Mouse (Mus musculus): ENCODE results near the gene Spg21. TPM values are rescaled to one million over a fixed set of nuclear protein-coding genes. Genes with fewer than 3 reads are reported as not detected.
A peak's percentile ranks its signal among the peaks of the same experiment; 100 is the strongest.

The Spg21 gene
- polyA plus RNA-seq, 1 experiment from 2014 or later, result 93.6 TPM

DNA sequence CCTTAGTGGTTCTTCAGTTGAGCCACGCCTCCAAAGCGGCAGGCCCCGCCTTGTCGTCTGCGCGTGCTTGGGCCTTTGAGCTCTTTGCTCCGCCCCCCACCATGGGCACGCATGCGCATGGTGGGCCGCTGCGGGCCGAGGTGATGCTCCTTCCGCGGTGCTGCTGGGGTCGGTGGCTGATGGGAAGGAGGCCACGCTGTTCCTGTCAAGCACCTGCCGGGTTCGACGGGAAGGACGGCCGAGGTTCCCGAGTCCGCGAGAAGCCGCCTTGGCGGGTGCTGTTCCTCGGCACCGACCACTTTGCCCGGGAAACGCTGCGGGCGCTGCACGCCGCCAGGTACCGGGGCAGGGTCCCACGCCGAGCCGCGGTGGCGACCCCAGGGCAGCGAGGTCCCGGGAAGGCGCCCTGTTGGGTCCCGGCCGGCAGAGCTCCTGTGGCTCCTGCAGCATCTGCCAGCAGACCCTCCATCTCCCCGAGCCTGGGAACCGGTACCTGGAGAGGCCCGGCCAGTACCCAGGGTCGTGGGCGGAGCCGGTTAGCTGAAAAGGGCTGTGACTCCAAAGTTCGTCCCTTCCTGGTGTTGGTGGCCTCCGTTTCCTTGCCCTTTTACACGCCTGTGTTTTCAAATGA, 25.0 kb upstream of the Spg21 start, which contains the start of gene Mtfmt:
Mtfmt (plus strand) TSS at position 112 of the 631 bp plus-strand sequence.
- Histone ChIP-seq H3K4me1 (peaks cover 11% of the 10 kb centered on the region), H3K9me3 (replicated peaks) (no peaks in the 10 kb centered on the region), H3K27ac (replicated peaks) (peak within 1 kb of the TSS; percentile 88), H3K27me3 (ENCODE audit: low read depth, poor library complexity, severe bottlenecking) (no peaks in the 10 kb centered on the region), H3K36me3 (peaks cover 25% of the 10 kb centered on the region), H3K4me3 (peak within 1 kb of the TSS; percentile 97)
- WGBS, result under 1% methylated on average over 54 of the region's 54 CpGs
- DNase-seq (ENCODE audit: low spot score), result peak; percentile 93

DNA sequence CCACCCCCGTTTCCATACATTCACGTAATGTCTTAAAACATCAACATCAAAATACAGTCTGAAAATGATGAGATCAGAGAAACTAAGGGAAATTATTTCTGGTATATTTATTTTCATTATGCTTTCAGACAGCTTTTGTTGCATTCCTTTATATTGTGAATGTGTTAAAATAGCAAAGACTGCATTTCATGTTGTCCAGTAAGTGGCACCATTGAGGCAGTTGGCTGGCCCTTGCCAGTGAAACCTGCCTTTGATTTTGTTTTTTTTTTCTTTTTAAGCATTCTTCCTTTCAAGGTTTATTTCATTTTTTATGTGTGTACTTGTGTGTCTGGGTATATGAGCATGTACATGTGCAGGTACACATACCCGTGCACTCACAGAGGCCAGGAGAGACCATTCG, 16.1 kb upstream of the Spg21 start:
- peaks cover 77% of the 10 kb centered on the region for H3K36me3 ChIP-seq

GRCm38 (mm10) chr9:65447951-65448350, 12.8 kb upstream of the Spg21 start:
- Histone ChIP-seq H3K4me1 (no peaks in the 10 kb centered on the region), H3K36me3 (peaks cover 80% of the 10 kb centered on the region)
- 92% methylated on average over 6 of the region's 6 CpGs for WGBS

More for the DNA sequence above, 16.1 kb upstream of the Spg21 start:
- H3K9me3 ChIP-seq (replicated peaks), result no peaks in the 10 kb centered on the region
- 93% methylated on average over 4 of the region's 4 CpGs for WGBS
- no peak for DNase-seq (ENCODE audit: low spot score)
- no peak overlapping the region for H3K4me3 ChIP-seq
- no peaks in the 10 kb centered on the region for H3K27me3 ChIP-seq (ENCODE audit: low read depth, poor library complexity, severe bottlenecking)
- no peak overlapping the region for H3K27ac ChIP-seq (replicated peaks)
- no peaks in the 10 kb centered on the region for H3K4me1 ChIP-seq

GRCm38 (mm10) chr9:65458975-65459374, 1.8 kb upstream of the Spg21 start:
- no peak overlapping the region for H3K4me3 ChIP-seq
- H3K27me3 ChIP-seq (ENCODE audit: low read depth, poor library complexity, severe bottlenecking), result no peaks in the 10 kb centered on the region
- H3K9me3 ChIP-seq (replicated peaks), result no peaks in the 10 kb centered on the region
- WGBS, result 93% methylated on average over 2 of the region's 2 CpGs
- DNase-seq (ENCODE audit: low spot score), result no peak
- H3K4me1 ChIP-seq, result peaks cover 22% of the 10 kb centered on the region
- no peak overlapping the region for H3K27ac ChIP-seq (replicated peaks)
- H3K36me3 ChIP-seq, result peaks cover under 1% of the 10 kb centered on the region; the same call in 1 of the 2 replicates

More at GRCm38 (mm10) chr9:65447951-65448350, 12.8 kb upstream of the Spg21 start:
- DNase-seq (ENCODE audit: low spot score), result no peak
- no peaks in the 10 kb centered on the region for H3K9me3 ChIP-seq (replicated peaks)
- no peaks in the 10 kb centered on the region for H3K27me3 ChIP-seq (ENCODE audit: low read depth, poor library complexity, severe bottlenecking)
- H3K4me3 ChIP-seq, result no peak overlapping the region
- no peak overlapping the region for H3K27ac ChIP-seq (replicated peaks)

GRCm38 (mm10) chr9:65460198-65460597, 549 bp upstream of the Spg21 start:
- 49% methylated on average over 3 of the region's 3 CpGs for WGBS
- Histone ChIP-seq H3K27ac (replicated peaks) (peak overlapping the region; percentile 91), H3K9me3 (replicated peaks) (no peaks in the 10 kb centered on the region), H3K4me3 (peak overlapping the region; percentile 94; the same call in 1 of the 2 replicates), H3K27me3 (ENCODE audit: low read depth, poor library complexity, severe bottlenecking) (no peaks in the 10 kb centered on the region), H3K4me1 (peaks cover 22% of the 10 kb centered on the region), H3K36me3 (peaks cover 11% of the 10 kb centered on the region)
- no peak for DNase-seq (ENCODE audit: low spot score)

GRCm38 (mm10) chr9:65462544-65462943, 1.8 kb downstream of the Spg21 start:
- 87% methylated on average over 5 of the region's 5 CpGs for whole genome bisulfite sequencing

DNA sequence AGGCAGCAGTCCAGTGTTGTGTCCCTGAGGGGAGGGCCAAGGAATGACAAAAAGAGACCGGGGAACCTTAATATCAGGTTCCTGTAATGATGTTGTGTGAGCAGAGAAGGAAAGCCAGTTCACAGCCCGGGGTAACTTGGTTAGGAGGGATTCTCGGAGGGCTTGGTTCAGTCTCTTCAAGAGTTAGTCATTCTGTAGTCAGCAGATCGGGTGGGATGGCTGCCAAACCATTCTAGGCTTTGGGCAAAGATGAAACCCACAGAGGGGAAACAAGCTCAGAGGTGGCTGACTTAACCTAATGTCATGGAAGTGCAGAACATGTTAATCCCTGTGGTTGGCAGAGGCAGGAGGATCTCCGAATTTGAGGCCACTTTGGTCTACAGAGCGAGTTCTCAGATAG, 3.4 kb downstream of the Spg21 start:
- H3K27ac ChIP-seq (replicated peaks), result no peak overlapping the region
- no peak overlapping the region for H3K4me3 ChIP-seq
- H3K4me1 ChIP-seq, result peaks cover 25% of the 10 kb centered on the region
- WGBS, result 90% methylated on average over 6 of the region's 6 CpGs
- peaks cover 44% of the 10 kb centered on the region for H3K36me3 ChIP-seq
- no peaks in the 10 kb centered on the region for H3K9me3 ChIP-seq (replicated peaks)
- DNase-seq (ENCODE audit: low spot score), result no peak
- H3K27me3 ChIP-seq (ENCODE audit: low read depth, poor library complexity, severe bottlenecking), result no peaks in the 10 kb centered on the region

More at GRCm38 (mm10) chr9:65462544-65462943, 1.8 kb downstream of the Spg21 start:
- Histone ChIP-seq H3K9me3 (replicated peaks) (no peaks in the 10 kb centered on the region), H3K27ac (replicated peaks) (no peak overlapping the region), H3K36me3 (peaks cover 33% of the 10 kb centered on the region), H3K27me3 (ENCODE audit: low read depth, poor library complexity, severe bottlenecking) (no peaks in the 10 kb centered on the region), H3K4me1 (peaks cover 22% of the 10 kb centered on the region), H3K4me3 (no peak overlapping the region)
- DNase-seq (ENCODE audit: low spot score), result no peak

DNA sequence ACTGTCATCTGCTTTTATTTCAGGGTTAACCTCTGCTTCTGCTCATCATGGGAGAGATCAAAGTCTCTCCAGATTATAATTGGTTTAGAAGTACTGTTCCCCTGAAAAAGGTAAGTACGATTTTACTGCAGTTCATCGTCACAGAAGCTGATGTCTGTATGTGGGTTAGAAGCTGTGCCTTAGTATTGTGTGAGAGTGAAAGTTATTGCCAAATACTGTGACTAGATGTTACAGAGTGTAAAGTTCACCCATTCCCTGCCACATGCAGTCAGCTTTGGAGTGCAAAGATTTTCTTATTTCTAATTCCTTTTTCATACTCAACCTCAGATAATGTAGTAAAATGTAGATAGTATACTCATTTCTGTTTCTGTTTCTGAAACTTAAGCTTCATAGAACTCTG, 4.5 kb downstream of the Spg21 start:
- 96% methylated on average over 2 of the region's 2 CpGs for WGBS
- Histone ChIP-seq H3K36me3 (peaks cover 55% of the 10 kb centered on the region), H3K4me1 (peaks cover 18% of the 10 kb centered on the region), H3K27me3 (ENCODE audit: low read depth, poor library complexity, severe bottlenecking) (no peaks in the 10 kb centered on the region), H3K27ac (replicated peaks) (no peak overlapping the region), H3K4me3 (no peak overlapping the region), H3K9me3 (replicated peaks) (no peaks in the 10 kb centered on the region)
- DNase-seq (ENCODE audit: low spot score), result no peak

DNA sequence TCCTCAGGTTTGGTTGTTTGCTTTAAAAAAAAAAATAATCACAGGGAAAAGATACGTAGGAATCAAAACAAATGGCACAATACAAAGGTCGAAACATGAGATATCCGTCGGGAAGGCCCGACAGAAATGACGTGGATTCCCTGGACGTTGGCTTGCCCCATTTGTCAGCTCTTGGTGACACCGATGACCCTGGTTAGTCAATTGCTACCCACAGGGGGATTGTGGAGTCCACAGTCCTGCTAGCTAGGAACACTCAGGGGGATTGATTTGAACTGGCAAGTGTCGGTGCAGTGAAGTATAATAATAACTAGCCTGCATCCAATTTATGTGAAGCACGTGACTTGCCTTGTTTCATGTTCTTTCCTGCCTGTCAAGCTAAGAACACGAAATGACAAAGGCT, 6.9 kb downstream of the Spg21 start:
- H3K4me3 ChIP-seq, result no peak overlapping the region
- peaks cover 2% of the 10 kb centered on the region; the same call in 1 of the 2 replicates for H3K4me1 ChIP-seq
- no peak for DNase-seq (ENCODE audit: low spot score)
- WGBS, result 77% methylated on average over 11 of the region's 11 CpGs
- H3K36me3 ChIP-seq, result peaks cover 74% of the 10 kb centered on the region
- no peaks in the 10 kb centered on the region for H3K27me3 ChIP-seq (ENCODE audit: low read depth, poor library complexity, severe bottlenecking)
- no peaks in the 10 kb centered on the region for H3K9me3 ChIP-seq (replicated peaks)
- no peak overlapping the region for H3K27ac ChIP-seq (replicated peaks)

GRCm38 (mm10) chr9:65472769-65473168, 12.0 kb downstream of the Spg21 start:
- Histone ChIP-seq H3K27ac (replicated peaks) (no peak overlapping the region), H3K27me3 (ENCODE audit: low read depth, poor library complexity, severe bottlenecking) (no peaks in the 10 kb centered on the region), H3K4me1 (0 out of 2 replicates have a peak, but pooled peaks cover 2% of the 10 kb centered on the region), H3K36me3 (peaks cover 81% of the 10 kb centered on the region), H3K4me3 (no peak overlapping the region), H3K9me3 (replicated peaks) (no peaks in the 10 kb centered on the region)
- DNase-seq (ENCODE audit: low spot score), result no peak
- 95% methylated on average over 4 of the region's 4 CpGs for WGBS

GRCm38 (mm10) chr9:65479158-65479557, 18.4 kb downstream of the Spg21 start:
- H3K36me3 ChIP-seq, result peaks cover 90% of the 10 kb centered on the region
- 87% methylated on average over 8 of the region's 8 CpGs for WGBS

GRCm38 (mm10) chr9:65480071-65480470, 19.3 kb downstream of the Spg21 start:
- Histone ChIP-seq H3K36me3 (peaks cover 90% of the 10 kb centered on the region), H3K27me3 (ENCODE audit: low read depth, poor library complexity, severe bottlenecking) (no peaks in the 10 kb centered on the region), H3K9me3 (replicated peaks) (no peaks in the 10 kb centered on the region), H3K27ac (replicated peaks) (no peak overlapping the region), H3K4me3 (no peak overlapping the region), H3K4me1 (no peaks in the 10 kb centered on the region)
- 87% methylated on average over 5 of the region's 5 CpGs for WGBS
- no peak for DNase-seq (ENCODE audit: low spot score)

More at GRCm38 (mm10) chr9:65479158-65479557, 18.4 kb downstream of the Spg21 start:
- Histone ChIP-seq H3K4me1 (no peaks in the 10 kb centered on the region), H3K4me3 (no peak overlapping the region), H3K9me3 (replicated peaks) (no peaks in the 10 kb centered on the region), H3K27me3 (ENCODE audit: low read depth, poor library complexity, severe bottlenecking) (no peaks in the 10 kb centered on the region), H3K27ac (replicated peaks) (no peak overlapping the region)
- no peak for DNase-seq (ENCODE audit: low spot score)

- H3K36me3 ChIP-seq, result peaks cover 28% of the 10 kb centered on the region
- H3K4me1 ChIP-seq, result no peaks in the 10 kb centered on the region
- no peaks in the 10 kb centered on the region for H3K9me3 ChIP-seq (replicated peaks)
- no peak for DNase-seq (ENCODE audit: low spot score)
- 91% methylated on average over 3 of the region's 3 CpGs for WGBS
- no peaks in the 10 kb centered on the region for H3K27me3 ChIP-seq (ENCODE audit: low read depth, poor library complexity, severe bottlenecking)
- no peak overlapping the region for H3K27ac ChIP-seq (replicated peaks)
- H3K4me3 ChIP-seq, result no peak overlapping the region
Measured at GRCm38 (mm10) chr9:65491476-65491875, 30.7 kb downstream of the Spg21 start.
